Mouse (Mus musculus) right cerebral cortex, adult 2 months (tissue): ENCODE results near the gene Adcy10.

Source experiments
- DNase-seq, 2 experiments: peaks; one replicate each; pipeline ENCODE4 v3.0.0; 2021 to 2022; ENCODE audit warnings: low spot score in 2 of 2

Adcy10 gene

GRCm38 (mm10) chr1:165536079-165536675, 51.2 kb downstream of the Adcy10 start:
- peak in 1 of 2 experiments; percentile 15 for DNase-seq

GRCm38 (mm10) chr1:165537241-165537807, 52.3 kb downstream of the Adcy10 start:
- DNase-seq, result peak; percentile 25 to 32

GRCm38 (mm10) chr1:165556711-165557110, 71.7 kb downstream of the Adcy10 start:
- DNase-seq, result peak; percentile 44 to 61

DNA sequence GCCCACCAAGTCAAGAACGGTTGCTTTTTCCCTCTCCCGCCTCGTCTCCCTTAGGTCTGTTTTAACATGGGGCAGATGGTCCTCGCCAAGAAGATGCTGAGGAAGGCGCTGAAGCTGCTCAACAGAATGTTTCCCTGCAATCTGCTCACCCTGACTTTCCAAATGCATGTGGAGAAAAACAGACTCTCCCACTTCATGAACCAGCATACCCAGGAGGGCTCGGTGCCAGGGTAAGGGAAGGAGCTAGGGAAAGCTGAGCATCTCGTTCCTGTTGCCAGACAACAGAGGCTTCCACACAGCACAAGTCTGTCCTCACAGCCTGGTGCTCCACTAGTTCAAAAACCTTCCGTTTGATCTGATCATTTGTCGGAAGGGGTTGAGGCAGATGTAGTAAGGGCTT, 74.1 kb downstream of the Adcy10 start:
- DNase-seq, result peak; percentile 76 to 77

- no peak for DNase-seq
Measured at GRCm38 (mm10) chr1:165565283-165565682, 80.3 kb downstream of the Adcy10 start.

DNA sequence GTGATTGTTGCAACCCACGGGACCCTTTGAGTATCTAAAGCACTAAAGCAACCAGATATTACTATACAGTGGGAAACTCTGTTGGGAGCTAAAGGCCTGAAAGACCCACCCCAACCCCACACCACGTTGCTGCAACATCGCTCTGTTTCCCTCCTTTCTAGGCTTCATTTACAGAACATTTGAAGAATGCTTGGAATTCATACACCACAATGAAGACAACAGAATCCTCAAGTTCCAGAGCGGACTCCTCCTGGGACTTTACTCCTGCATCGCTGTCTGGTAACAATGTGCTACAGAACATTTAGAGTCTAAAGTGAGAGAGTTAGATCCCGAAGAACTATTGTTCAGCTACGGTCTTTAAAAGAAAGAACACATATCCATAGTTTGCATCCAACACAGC, 82.5 kb downstream of the Adcy10 start:
- DNase-seq, result no peak

- DNase-seq, result no peak
Measured at GRCm38 (mm10) chr1:165576005-165576404, 91.0 kb downstream of the Adcy10 start.

DNA sequence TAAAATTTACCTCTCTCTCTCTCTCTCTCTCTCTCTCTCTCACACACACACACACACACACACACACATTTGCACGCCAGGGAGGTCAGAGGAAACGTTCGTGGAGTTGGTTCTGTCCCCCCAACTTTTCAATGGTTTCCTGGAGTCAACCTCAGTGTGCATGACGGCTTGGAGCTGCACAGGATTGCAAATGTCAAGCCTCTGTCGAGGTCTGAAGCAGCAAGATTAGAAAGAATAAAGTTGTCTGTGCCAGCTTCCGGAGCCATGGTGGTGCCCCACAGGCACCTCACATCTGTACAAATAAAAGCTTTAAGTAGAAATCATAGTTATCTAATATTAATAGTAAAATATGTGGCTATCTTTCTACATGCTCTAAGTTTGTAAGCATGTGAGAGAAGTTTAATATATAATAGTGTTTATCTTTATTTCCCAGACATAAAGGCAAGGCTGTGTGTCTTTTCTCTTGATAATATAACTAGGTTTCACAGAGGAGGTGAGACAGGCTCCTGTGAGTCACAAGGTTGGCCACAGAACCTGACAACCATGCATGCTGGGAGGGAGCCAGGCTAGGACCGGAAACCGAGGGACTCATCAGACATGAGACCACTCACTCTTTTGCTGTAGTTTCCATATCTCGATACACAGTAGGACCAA, 91.6 kb downstream of the Adcy10 start:
- DNase-seq, result no peak

- DNase-seq, result no peak
Measured at GRCm38 (mm10) chr1:165579332-165579731, 94.3 kb downstream of the Adcy10 start.

- DNase-seq, result no peak
Measured at GRCm38 (mm10) chr1:165581255-165581654, 96.3 kb downstream of the Adcy10 start.

DNA sequence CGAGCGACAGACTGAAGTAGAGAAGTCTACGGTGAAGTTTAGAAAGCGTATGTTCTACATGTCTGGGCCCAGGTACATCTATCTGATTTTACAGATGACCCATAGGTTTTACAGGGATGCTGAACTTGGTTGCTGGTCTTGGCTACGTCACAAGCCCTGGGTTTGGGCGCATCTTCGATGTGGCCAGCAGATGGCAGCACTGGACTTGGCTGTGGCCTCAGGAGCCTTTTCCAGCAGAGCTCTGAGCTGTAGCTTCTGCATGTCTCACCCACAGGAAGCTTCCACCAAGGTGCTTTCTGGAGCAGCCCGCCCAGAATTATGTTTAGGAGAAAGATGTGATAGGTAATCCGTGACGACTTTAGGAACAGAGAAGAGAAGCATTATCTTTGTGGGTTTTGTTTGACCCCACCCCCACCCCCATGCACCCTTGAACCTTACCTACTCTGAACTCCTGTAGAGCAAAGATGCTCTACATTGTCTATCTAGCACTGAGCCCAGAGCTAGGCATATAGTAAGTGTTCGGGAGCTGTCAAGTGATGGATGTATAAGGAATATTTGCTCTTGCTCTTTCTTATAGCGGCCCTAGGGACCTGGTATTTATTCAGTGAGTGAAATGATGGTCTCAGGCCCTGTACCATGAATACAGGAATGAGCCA, 98.7 kb downstream of the Adcy10 start:
- peak; percentile 91 to 93 for DNase-seq

DNA sequence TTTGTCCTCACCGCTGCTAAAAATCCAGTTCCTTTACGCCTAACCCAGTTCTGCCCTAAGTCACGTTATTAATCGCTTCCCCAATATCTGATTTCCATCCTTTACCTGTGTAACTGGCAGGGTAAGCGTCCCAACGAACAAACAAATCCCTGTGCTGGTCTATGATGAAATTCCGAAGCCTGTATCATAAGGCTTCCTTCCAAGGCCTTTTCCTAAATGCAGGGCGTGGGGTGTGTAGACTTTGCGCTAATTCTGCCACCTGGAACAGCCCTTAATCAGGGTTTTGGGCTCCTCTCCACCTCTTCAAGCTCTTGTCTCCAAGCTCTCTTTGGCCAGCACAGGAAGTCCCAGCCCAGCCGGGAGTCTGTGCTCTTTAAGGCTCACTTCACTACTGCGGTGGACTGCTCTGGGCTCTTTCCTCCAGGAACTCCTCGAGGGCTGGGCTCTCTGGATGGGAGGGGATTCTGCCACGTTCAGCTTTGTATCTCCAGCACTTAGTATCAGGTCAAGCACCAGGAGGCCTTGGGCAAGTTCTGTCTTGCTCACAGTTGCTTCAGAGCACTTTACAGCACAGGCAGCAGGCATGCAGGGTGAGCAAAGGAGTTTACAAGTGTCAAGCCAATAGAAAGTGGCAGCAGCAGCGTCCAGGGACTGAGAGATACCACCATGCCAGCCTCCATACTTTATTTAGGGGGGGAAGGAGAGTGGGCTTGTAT, 100.6 kb downstream of the Adcy10 start:
- no peak for DNase-seq

- DNase-seq, result no peak
Measured at GRCm38 (mm10) chr1:165586366-165586765, 101.4 kb downstream of the Adcy10 start.

- DNase-seq, result no peak
Measured at GRCm38 (mm10) chr1:165587845-165588244, 102.9 kb downstream of the Adcy10 start.

DNA sequence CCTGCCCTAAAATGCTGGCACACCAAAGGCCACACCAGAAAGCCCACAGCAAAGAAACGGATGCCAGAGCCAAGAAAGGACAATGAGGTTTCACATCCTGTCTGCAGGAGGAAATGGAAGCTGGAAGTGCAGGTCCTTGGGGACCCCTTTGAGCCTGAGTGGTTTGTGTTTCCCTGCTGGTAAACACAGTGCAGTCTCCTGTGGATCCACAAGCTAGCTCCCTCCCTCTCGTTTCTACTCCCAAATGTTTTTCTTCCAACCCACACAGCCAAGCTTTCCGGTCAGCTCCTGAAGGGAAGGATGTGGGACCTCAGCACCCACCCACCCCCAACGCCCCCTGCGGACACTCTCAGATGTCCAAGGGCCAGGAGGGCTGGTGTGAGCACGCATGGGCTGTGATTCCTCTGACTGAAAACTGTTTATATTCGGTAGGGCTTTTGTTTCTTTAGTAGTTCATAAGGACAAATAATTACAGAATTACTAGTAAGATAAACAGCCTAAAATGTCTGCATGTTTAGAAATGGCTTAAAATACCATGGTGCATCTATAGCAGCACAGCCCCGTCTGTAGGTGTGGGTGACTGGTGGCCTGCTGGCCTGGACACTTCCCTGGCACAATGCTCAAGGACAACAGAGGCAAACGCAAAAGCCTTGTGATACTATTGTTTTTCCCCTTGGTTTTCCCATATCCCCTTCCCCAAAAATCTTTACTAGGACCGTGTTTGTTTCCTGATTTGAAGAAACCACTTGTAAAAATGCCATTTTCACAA, 104.5 kb downstream of the Adcy10 start:
- DNase-seq, result no peak

- no peak for DNase-seq
Measured at GRCm38 (mm10) chr1:165590760-165591159, 105.8 kb downstream of the Adcy10 start.

DNA sequence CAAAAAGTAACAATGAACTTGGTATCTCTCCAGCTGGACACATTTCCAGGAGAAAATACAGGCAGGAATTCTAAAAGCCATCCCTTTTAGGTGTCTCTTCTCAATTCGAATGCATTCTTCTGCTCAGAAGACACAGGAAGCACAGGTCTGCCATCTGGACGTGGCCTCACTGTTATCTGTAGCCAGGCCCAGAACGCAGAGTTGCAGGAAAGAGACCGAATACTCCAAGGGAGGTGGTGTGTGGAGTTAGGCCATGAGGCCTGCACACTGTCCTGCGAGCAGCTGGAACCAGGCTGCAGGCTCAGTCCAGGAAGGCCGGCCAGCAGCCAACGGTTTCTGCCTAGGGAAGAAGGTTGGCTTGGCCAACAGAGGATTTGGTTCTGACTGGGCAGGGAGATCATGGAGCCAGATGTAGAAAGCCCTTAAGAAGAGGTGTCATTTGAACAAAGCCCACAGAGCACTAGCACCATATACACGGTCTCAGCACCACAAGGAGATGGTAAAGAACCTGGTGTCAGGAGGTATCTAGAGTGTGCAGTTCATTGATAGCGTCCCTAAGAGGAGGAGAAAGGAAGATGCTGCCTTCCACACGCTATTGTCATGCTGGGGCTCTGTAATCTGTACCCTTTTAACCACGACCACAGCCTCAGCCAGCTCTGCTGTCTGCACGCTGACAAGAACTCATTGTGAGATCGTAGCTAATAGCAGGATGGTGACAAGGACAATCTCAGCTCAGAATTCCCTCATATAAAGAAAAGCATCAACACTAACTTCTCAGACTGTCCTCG, 107.5 kb downstream of the Adcy10 start:
- no peak for DNase-seq

DNA sequence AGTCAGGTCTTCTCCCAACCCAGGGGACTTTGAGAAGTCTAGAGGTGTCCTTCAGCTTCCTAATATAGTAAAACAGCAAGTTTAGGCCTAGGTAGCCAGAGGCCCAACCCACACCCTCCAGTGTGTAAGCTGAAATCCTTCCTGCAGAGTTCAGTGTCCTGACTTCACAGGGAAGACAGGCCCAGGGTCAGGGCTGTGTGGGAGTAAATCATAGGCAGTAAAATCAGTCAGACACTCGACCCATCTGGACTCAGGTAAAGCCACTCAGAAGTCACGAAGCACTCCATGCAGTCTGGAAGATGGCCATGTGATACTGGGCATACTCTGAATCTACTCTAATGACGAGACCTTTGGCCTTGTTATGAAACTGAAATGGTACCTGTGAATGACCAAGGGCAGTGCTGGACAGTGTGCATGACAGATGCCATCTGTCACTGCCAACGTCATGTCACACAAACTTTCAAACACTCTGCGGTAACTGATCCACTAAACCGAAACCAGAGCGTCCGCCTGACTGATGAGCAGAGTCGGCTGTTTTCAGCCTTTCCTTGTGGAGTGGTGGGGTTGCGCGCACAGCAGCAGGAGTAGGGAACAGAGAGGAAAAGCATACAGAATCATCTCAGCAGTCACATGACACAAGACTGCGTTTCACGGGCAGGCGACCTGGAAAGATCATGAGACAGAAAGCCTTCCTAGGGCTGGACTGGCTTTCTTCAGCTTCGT, 109.9 kb downstream of the Adcy10 start:
- no peak for DNase-seq

DNA sequence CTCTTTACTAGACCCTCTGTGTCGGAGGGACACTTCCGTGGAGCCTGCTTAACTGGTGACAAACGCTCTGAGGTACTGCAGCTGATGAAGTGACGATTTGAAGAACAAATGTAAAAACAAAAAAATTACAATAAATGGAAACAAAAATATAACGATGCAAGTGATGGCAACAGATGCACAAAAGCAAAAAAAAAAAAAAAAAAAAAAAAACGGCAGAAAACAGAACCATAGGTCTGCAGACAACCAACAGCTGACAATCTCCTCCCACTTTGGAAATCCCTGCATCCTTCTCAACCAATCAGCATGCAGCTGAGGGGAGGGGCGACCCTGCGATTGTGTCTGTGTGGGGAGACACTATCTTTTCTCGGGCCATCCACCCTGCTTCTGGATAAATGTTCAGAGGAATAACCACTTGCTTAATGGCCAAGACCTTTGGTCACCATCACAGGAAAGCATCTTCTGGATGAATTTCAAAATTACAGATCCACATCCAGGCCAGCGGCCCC, 116.8 kb downstream of the Adcy10 start:
- no peak for DNase-seq

- no peak for DNase-seq
Measured at GRCm38 (mm10) chr1:165603218-165603617, 118.2 kb downstream of the Adcy10 start.
